Mouse (Mus musculus) G1E (cell line): Measurements from ENCODE around the gene Il5ra. TPM values are rescaled to one million over a fixed set of nuclear protein-coding genes. Genes with fewer than 3 reads are reported as not detected.

Experiments used
- ATAC-seq: 2 replicates; pipeline ENCODE4 v1.8.0; 2016; ENCODE audit warnings: mild to moderate bottlenecking; ENCODE audit not compliant: insufficient number of reproducible peaks, poor library complexity, low FRiP score, severe bottlenecking; ENCODE audit errors: extremely low read depth
- DNase-seq: peaks from one replicate; pipeline ENCODE4 v3.0.0; 2012; ENCODE audit warnings: low spot score
- H3K27me3 ChIP-seq: 2 replicates; pipeline ENCODE4 v1.6.1; 2012; ENCODE audit warnings: mild to moderate bottlenecking, low read length, inconsistent platforms; ENCODE audit not compliant: insufficient read depth
- H3K36me3 ChIP-seq: replicated peaks from 2 replicates; pipeline ENCODE3; 2012; ENCODE audit warnings: mild to moderate bottlenecking, inconsistent platforms
- H3K4me1 ChIP-seq: 2 replicates; pipeline ENCODE4 v1.6.1; 2012; ENCODE audit warnings: low read depth, low read length, inconsistent platforms, mixed read lengths; ENCODE audit not compliant: insufficient read depth
- H3K4me3 ChIP-seq: 2 replicates; pipeline ENCODE4 v1.5.1; 2012; ENCODE audit warnings: low read depth, mild to moderate bottlenecking, inconsistent platforms, low read length, moderate library complexity, mixed read lengths
- H3K9me3 ChIP-seq: replicated peaks from 2 replicates; pipeline ENCODE4 v1.6.1; 2012; ENCODE audit warnings: inconsistent platforms
- CTCF ChIP-seq: IDR thresholded peaks from 2 replicates; pipeline ENCODE4 v1.5.1; 2012; ENCODE audit warnings: low read depth, low read length, inconsistent platforms, mixed read lengths
- GATA1 ChIP-seq: IDR thresholded peaks from 2 replicates; pipeline ENCODE4 v1.6.1; 2012; ENCODE audit warnings: borderline replicate concordance, low read length, inconsistent platforms, mixed read lengths
- GATA2 ChIP-seq: IDR thresholded peaks from 2 replicates; pipeline ENCODE4 v1.6.1; 2012; ENCODE audit warnings: low read depth, low read length, inconsistent platforms, borderline replicate concordance
- POLR2AphosphoS5 ChIP-seq: IDR thresholded peaks from 2 replicates; pipeline ENCODE4 v1.6.1; 2012; ENCODE audit warnings: low read depth, low read length, inconsistent platforms; ENCODE audit not compliant: insufficient replicate concordance
- TAL1 ChIP-seq: conservative IDR thresholded peaks from 2 replicates; pipeline ENCODE4 v1.6.1; 2012; ENCODE audit warnings: low read depth, low read length, inconsistent platforms, mixed read lengths
- polyA plus RNA-seq: library from polyadenylated mRNA; stranded (reverse); fragments of >175 nt; gene quantifications from 2 replicates; pipeline ENCODE4 v1.2.3, GENCODE M21; 2012
- total RNA-seq, 2 experiments: library from RNA; stranded (forward) in 1 of 2; stranded (reverse) in 1 of 2; fragments of 200-1000 nt in 1 of 2; fragments of >200 nt in 1 of 2; fragmentation: Nextera tagmentation in 1 of 2; gene quantifications; 2 replicates each; pipeline ENCODE4 v1.2.3; 2014 to 2017

Il5ra gene
- total and polyA plus RNA-seq, 3 experiments: 0.14 to 8.1 (median 3.1) TPM

DNA sequence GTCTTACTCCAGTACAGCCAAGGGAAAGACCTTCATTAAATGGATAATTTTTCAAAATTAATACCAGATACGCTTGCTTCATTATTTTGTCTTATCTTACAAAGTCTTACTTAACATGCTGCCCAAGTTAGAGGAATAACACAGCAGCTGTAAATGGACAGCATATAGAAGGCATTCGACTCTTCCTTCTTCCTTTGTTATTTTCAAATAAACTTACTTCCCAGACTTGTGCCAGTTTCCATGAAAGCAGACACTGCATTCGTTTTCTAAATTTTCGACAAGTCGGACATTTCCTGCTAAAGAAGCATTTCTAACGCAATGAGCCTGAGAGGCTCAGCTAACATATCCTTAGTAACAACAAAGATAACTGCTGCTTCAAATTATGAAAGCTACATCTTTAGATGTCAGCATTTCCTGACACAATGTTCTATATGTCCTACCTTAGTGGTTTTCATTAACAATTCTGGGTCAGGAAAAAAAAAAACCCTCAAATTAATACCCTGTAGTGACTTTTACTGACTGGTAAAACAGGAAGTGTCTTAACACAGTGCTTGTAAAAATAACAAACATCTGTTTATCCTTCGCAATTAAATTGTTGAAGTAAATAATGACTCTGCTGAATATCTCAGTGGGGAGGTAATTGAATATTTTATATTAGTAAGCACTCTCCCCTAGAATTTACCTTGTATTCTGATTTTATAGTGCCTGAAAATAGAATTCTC is 3.0 kb downstream of the Il5ra start:
- no peak for DNase-seq
- Histone ChIP-seq H3K9me3 (no peaks in the 10 kb centered on the region), H3K36me3 (no peaks in the 10 kb centered on the region), H3K4me3 (no peak overlapping the region), H3K27me3 (no peaks in the 10 kb centered on the region), H3K4me1 (peaks cover 14% of the 10 kb centered on the region)
- no peak for TF ChIP-seq GATA2
- TF ChIP-seq TAL1: no peak
- TF ChIP-seq GATA1: no peak
- no peak for TF ChIP-seq POLR2AphosphoS5
- no peak for ATAC-seq

DNA sequence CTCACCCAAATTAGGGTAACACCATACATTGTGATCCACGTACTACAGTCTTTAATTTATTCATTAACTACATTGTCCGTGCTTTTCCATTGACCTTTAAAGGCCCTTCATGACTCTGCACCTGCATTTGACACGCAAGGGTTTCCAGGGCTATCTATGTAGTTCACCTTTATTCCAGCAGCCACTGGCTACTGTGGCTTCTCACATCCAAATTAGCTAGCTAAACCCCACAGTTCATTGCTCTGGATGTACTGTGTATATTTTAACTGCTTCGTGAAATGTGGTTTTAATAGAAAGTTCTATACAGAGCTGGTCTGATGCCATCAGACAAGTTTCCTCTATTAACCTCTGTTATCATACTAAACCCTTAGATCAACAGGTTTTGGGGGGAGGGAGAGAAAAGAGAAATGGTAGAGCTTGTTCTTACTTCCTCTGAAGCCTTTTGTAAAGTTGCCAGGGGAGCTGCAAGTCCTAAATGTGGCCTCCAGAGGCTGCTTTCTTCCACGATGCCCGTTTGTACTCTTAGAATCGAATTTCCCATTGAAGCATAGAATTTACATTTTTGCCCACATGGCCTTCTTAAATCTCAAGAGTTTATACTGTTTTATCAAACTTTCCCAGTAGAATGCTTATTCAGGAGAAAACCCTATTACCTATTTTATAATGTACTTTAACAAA is 5.1 kb downstream of the Il5ra start:
- ATAC-seq (no peak), DNase-seq (no peak)

DNA sequence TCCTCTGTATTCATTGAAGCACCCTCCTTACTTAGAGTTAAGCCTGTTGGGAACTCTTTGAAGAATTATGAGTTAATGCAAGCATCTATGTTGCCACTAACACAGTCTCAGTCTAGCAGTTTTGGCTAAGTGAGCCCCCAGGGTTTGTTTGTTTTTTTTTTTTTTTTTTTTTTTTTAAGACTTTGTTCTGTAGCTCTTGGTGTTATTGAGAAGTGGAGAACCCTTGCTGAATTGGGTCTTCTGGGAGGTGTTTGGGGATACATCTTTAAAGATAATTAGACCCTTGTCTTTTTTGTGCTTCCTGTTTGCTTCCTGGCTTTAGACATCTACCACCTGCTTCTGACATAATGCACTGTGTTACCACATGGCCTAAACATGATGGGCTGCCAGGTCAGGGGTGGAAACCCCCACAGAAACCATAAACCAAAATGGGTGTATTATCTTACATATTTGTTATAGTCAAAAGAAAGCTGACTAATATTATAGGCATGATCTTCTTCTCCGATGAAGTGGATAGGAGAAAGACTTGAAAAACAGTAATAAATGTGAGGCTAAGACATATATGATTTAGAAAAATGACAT is 8.5 kb downstream of the Il5ra start:
- TF ChIP-seq TAL1 (no peak), POLR2AphosphoS5 (no peak), GATA1 (no peak), GATA2 (no peak), CTCF (no peak)
- Histone ChIP-seq H3K4me1 (no peaks in the 10 kb centered on the region), H3K36me3 (no peaks in the 10 kb centered on the region), H3K9me3 (no peaks in the 10 kb centered on the region), H3K4me3 (no peak overlapping the region), H3K27me3 (no peaks in the 10 kb centered on the region)
- ATAC-seq (no peak), DNase-seq (no peak)

More for the DNA sequence above, 5.1 kb downstream of the Il5ra start:
- Histone ChIP-seq H3K4me1 (peaks cover 4% of the 10 kb centered on the region), H3K4me3 (no peak overlapping the region), H3K27me3 (no peaks in the 10 kb centered on the region), H3K9me3 (no peaks in the 10 kb centered on the region), H3K36me3 (no peaks in the 10 kb centered on the region)
- TF ChIP-seq POLR2AphosphoS5 (no peak), CTCF (no peak), GATA2 (no peak), TAL1 (no peak), GATA1 (no peak)

GRCm38 (mm10) chr6:106738229-106738628 is 10.6 kb downstream of the Il5ra start:
- DNase-seq (no peak), ATAC-seq (no peak)
- Histone ChIP-seq H3K4me3 (no peak overlapping the region), H3K4me1 (no peaks in the 10 kb centered on the region), H3K36me3 (no peaks in the 10 kb centered on the region), H3K27me3 (no peaks in the 10 kb centered on the region), H3K9me3 (no peaks in the 10 kb centered on the region)
- TF ChIP-seq CTCF: no peak
- no peak for TF ChIP-seq POLR2AphosphoS5
- no peak for TF ChIP-seq TAL1
- TF ChIP-seq GATA2: no peak
- TF ChIP-seq GATA1: no peak

DNA sequence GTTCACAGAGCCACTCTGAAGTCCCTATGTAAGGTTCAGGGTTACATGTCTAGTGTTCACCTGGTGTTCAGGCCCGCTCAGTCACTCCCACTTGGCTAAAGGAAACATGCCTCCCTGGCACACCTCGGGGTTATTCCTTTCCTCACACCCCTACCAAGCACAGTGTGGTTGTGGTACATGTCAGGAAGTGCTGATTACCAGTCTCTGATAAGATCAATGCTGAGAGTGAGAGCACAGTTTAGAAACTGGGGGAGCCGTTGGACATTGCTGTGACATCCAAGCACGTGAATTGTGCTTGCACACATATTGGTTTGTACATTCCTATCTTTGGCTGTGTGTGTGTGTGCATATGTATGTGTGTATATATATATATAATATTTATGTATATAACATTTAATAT is 16.3 kb downstream of the Il5ra start:
- ATAC-seq: peak; percentile 56

GRCm38 (mm10) chr6:106729682-106730314 is 19.0 kb downstream of the Il5ra start:
- no peak for ATAC-seq
- Histone ChIP-seq H3K27me3 (no peaks in the 10 kb centered on the region), H3K4me1 (peaks cover 14% of the 10 kb centered on the region), H3K9me3 (no peaks in the 10 kb centered on the region), H3K4me3 (no peak overlapping the region), H3K36me3 (no peaks in the 10 kb centered on the region)
- no peak for TF ChIP-seq GATA2
- no peak for DNase-seq

More for the DNA sequence above, 16.3 kb downstream of the Il5ra start:
- no peak for DNase-seq
- Histone ChIP-seq H3K9me3 (no peaks in the 10 kb centered on the region), H3K27me3 (no peaks in the 10 kb centered on the region), H3K4me1 (0 out of 2 replicates have a peak, but pooled peaks cover 3% of the 10 kb centered on the region), H3K4me3 (no peak overlapping the region), H3K36me3 (no peaks in the 10 kb centered on the region)
- TF ChIP-seq POLR2AphosphoS5: no peak
- no peak for TF ChIP-seq TAL1
- TF ChIP-seq GATA1: no peak
- no peak for TF ChIP-seq CTCF
- TF ChIP-seq GATA2: no peak
